Mouse (Mus musculus) liver, postnatal 0 days (tissue): Measurements from ENCODE around the gene Cpne1. TPM values are rescaled to one million over a fixed set of nuclear protein-coding genes. Genes with fewer than 3 reads are reported as not detected.
A peak's percentile ranks its signal among the peaks of the same experiment; 100 is the strongest.

Source experiments
- ATAC-seq: fragments of 200-750 bp; cut with Nextera tagmentation; 2 replicates; pipeline ENCODE4 v1.8.0; 2017; ENCODE audit warnings: mild to moderate bottlenecking, moderate library complexity
- DNase-seq: peaks from one replicate; pipeline ENCODE4 v3.0.0-alpha.2; 2016
- H3K27ac ChIP-seq: fragments of 300-500 bp; sonication (generic); 2 replicates; pipeline ENCODE4 v1.5.1; 2014; ENCODE audit warnings: antibody characterized with exemption, moderate library complexity, mild to moderate bottlenecking, low read depth
- H3K27me3 ChIP-seq: fragments of 300-500 bp; sonication (generic); 2 replicates; pipeline ENCODE4 v1.6.1; 2014; ENCODE audit warnings: low read length, control low read depth, mixed read lengths; ENCODE audit not compliant: insufficient read depth
- H3K36me3 ChIP-seq: fragments of 300-500 bp; sonication (generic); replicated peaks from 2 replicates; pipeline ENCODE4 v1.6.1; 2014; ENCODE audit warnings: mild to moderate bottlenecking, control low read depth, low read length, moderate library complexity, mixed read lengths; ENCODE audit not compliant: insufficient read depth
- H3K4me1 ChIP-seq: fragments of 300-500 bp; sonication (generic); 2 replicates; pipeline ENCODE4 v1.6.1; 2014; ENCODE audit warnings: antibody characterized with exemption, mild to moderate bottlenecking, control low read depth; ENCODE audit not compliant: insufficient read depth
- H3K4me2 ChIP-seq: fragments of 300-500 bp; sonication (generic); 2 replicates; pipeline ENCODE4 v1.6.1; 2014; ENCODE audit warnings: low read depth, mild to moderate bottlenecking, low read length, moderate library complexity, mixed read lengths
- H3K4me3 ChIP-seq: fragments of 300-500 bp; sonication (generic); 2 replicates; pipeline ENCODE4 v1.5.1; 2014; ENCODE audit warnings: low read depth, low read length
- H3K9ac ChIP-seq: fragments of 300-500 bp; sonication (generic); replicated peaks from 2 replicates; pipeline ENCODE4 v1.6.1; 2014; ENCODE audit warnings: mild to moderate bottlenecking, moderate library complexity
- H3K9me3 ChIP-seq: fragments of 300-500 bp; sonication (generic); 2 replicates; pipeline ENCODE4 v1.6.1; 2016; ENCODE audit warnings: mild to moderate bottlenecking, control low read depth, low read length, mixed read lengths
- CTCF ChIP-seq: sonication (generic); IDR thresholded peaks from 2 replicates; pipeline ENCODE4 v1.5.1; 2016; ENCODE audit warnings: antibody characterized with exemption, low read depth
- EP300 ChIP-seq: IDR thresholded peaks from 2 replicates; pipeline ENCODE4 v1.6.1; 2016; ENCODE audit warnings: antibody characterized with exemption, low read depth, mild to moderate bottlenecking
- WGBS: fragments of 180-500 bp; shearing (Covaris S2); extraction: QIAGEN DNeasy Blood & Tissue Kit; methylation state at CpG from one replicate; pipeline ENCODE4 v1.1.7; 2014; ENCODE audit not compliant: insufficient replicate concordance; 5-methylcytosine and 5-hydroxymethylcytosine counted together
- polyA plus RNA-seq: library from polyadenylated mRNA; unstranded; fragments of >200 nt; fragmentation: Nextera tagmentation; extraction: Ambion mirVana; gene quantifications from 2 replicates; pipeline ENCODE4 v1.2.1, GENCODE M21; 2015

Gene Cpne1
- polyA plus RNA-seq, result 13.4 and 16.0 TPM in 2 replicates

DNA sequence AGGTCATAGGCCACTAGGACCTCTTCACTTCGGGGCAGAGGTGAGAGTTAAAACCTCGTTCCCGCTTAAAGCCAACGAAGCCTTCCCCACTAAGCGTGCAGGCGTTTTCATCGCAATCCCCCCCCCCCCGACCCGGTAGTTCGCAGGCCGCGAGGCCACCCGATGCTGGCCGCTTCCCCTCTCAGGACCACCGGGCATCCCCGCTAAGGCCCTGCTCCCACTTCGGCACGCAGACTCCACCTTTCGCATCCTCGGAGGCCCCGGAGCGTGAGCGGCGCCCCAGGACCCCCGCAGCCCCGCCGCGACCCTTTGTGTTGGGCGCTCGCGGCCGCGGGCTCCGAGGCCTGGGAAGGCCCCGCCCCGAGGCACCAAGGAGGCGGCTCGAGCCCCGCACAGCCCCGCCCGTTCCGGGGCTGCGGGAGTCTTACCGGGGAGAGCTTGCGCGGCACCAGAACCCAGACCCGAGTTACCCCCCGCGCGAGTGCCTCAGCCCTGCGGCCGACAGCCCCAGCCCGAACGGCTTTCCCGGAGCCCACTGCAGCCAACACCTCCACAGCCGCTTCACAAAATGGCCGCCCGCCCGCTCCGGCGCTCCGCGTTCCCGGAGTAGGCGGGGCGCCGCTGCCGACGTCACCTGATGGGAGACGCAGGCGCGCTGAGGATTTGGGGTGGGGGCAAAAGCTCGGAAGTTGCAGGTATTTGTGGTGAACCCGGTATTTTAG is at the start of gene Cpne1, which contains the start of gene Rbm12:
Gene Cpne1, minus strand, starts transcription at position 608 of the 722 bp plus-strand sequence.
Gene Rbm12, minus strand, starts transcription at position 621 of the 722 bp plus-strand sequence.
- ATAC-seq (peak; percentile 92), DNase-seq (peak; percentile 94)
- no peaks in the 10 kb centered on the region for H3K27me3 ChIP-seq
- peak within 1 kb of the TSS; percentile 90 for H3K9ac ChIP-seq
- peak within 1 kb of the TSS; percentile 90 for H3K4me3 ChIP-seq
- TF ChIP-seq CTCF (no peak), EP300 (no peak; the same call in 1 of the 2 replicates)
- peaks cover 3% of the 10 kb centered on the region; the same call in 1 of the 2 replicates for H3K36me3 ChIP-seq
- H3K9me3 ChIP-seq, result no peaks in the 10 kb centered on the region
- H3K4me1 ChIP-seq, result peaks cover 15% of the 10 kb centered on the region
- H3K4me2 ChIP-seq, result peak within 1 kb of the TSS; percentile 89
- WGBS, result 1% methylated on average over 72 of the region's 74 CpGs
- H3K27ac ChIP-seq, result peak within 1 kb of the TSS; percentile 87

DNA sequence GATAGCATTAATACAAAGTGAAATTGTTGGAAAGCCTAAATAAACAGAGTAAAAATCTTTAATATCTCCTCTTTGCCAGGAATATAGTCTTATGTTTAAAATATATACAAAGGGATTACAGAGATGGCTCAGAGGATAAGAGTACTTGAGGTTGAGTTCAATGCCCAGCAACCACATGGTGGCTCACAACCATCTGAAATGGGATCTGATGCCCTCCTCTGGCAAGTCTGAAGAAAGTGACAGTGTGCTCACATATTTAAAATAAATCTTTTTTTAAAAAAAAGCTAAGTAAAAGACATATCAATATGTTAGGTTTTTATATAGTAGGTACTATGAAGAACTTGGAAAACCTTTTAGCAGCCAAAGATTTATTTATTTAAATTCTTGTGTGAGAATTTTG is 39.8 kb upstream of the Cpne1 start:
- no peaks in the 10 kb centered on the region for H3K27me3 ChIP-seq
- no peak overlapping the region for H3K27ac ChIP-seq
- no peaks in the 10 kb centered on the region for H3K9me3 ChIP-seq
- no peak for ATAC-seq
- peaks cover 81% of the 10 kb centered on the region for H3K36me3 ChIP-seq
- no peak overlapping the region for H3K9ac ChIP-seq
- no peak for DNase-seq
- TF ChIP-seq EP300 (no peak), CTCF (no peak)
- H3K4me3 ChIP-seq, result no peak overlapping the region
- H3K4me1 ChIP-seq, result no peaks in the 10 kb centered on the region; the same call in 1 of the 2 replicates
- H3K4me2 ChIP-seq, result no peak overlapping the region

DNA sequence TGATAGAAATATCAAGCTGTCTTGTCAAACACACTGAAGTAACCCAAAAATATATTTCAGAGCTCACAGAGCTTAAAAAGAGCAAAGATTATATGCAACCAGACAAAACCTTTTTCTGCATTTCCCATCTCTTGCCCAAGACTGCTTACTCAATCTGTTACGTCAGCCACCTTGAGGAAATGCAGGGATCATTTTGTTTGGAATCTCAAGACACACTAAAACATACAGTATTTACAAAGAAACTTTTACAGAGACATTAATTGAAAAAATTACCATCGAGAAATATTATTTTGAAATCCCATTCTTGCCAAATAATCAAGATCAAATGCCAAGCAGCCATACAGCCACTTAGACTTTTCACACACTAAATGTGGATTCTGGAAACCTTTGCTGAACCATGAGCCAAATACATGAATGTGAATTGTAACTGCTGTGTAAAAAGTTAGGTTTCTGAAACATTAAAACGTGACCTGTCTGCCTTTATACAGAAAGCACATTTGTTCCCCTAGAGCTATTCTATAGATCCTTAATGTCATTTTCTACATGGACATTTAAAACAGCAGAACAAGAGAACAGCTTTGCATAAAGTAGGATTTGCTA is 35.7 kb upstream of the Cpne1 start:
- no peak for DNase-seq
- no peak for ATAC-seq
- TF ChIP-seq CTCF (no peak), EP300 (no peak)
- peaks cover 53% of the 10 kb centered on the region for H3K36me3 ChIP-seq
- 80% methylated on average over 3 of the region's 3 CpGs for WGBS
- H3K9ac ChIP-seq, result no peak overlapping the region
- no peaks in the 10 kb centered on the region for H3K9me3 ChIP-seq
- H3K27me3 ChIP-seq, result no peaks in the 10 kb centered on the region
- no peak overlapping the region for H3K27ac ChIP-seq
- 0 out of 2 replicates have a peak, but pooled peaks cover 4% of the 10 kb centered on the region for H3K4me1 ChIP-seq
- H3K4me3 ChIP-seq, result no peak overlapping the region
- H3K4me2 ChIP-seq, result no peak overlapping the region

DNA sequence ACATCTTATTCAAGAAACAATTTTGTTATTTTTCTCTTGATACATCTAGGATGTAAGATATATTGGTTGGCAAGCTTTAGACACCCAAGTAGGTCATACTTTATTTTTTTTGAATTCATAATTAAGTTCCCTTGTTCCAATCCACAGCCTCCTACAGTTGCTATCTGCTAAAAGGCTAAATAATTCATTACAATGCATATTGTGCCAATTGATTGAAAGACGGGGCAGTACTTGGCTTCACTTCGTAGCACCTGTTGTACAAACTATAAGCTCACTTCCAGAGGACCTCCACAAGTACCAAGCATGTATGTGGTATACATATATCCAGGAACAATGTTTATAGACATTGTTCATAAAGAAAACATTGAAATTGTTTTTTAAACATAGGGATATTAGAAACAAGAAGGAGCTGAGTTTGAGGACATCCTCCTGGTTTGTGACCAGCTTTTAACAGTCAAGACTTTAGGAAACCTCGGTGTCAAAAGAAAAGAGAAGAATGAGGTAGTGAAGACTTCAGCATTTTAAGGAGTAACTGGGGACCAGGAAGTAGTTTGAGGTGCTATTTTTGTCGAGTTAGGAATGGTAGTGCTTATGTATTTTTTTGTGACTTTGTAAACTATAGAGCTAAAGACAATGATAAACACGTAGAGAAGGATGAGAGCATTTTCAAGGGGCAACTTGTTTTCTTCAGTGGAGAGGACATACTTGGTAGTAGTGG is 34.7 kb upstream of the Cpne1 start:
- H3K9me3 ChIP-seq, result no peaks in the 10 kb centered on the region

DNA sequence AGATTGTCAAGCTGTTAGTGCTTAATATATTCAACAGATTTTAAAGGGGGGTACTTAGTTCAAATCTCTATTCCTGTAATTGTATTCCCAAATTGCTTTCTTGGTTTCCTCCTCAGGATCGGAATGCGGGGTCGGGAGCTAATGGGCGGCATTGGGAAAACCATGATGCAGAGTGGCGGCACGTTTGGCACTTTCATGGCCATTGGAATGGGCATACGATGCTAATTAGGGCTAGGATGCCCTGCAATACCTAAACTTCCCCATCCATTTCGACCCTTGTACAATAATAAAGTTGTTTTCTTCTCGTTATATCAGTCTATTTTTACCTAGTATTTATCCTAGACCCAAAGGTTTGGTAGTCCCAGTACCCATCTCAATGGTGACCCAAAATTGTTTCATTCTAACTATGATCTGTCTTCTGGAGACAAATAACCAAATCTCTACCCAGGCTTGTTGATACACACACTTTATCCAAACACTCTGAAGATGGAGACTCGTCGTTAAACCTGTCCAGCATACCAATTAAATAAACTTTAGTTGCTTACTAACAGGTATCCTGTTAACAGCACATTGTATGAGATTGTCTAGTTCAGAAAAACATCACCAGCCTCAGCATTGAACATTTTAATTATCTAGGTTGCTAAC is 33.8 kb upstream of the Cpne1 start:
- DNase-seq, result no peak
- Histone ChIP-seq H3K9ac (no peak overlapping the region), H3K4me2 (peak overlapping the region; percentile 88)

More for the DNA sequence above, 34.7 kb upstream of the Cpne1 start:
- H3K27ac ChIP-seq, result no peak overlapping the region
- H3K36me3 ChIP-seq, result peaks cover 54% of the 10 kb centered on the region
- no peak for TF ChIP-seq EP300
- TF ChIP-seq CTCF, result no peak
- no peak overlapping the region for H3K4me3 ChIP-seq
- H3K27me3 ChIP-seq, result no peaks in the 10 kb centered on the region
- 0 out of 2 replicates have a peak, but pooled peaks cover 4% of the 10 kb centered on the region for H3K4me1 ChIP-seq
- no peak overlapping the region for H3K4me2 ChIP-seq
- no peak for ATAC-seq
- 61% methylated on average over 5 of the region's 5 CpGs for WGBS
- no peak overlapping the region for H3K9ac ChIP-seq
- DNase-seq, result no peak

More for the DNA sequence above, 33.8 kb upstream of the Cpne1 start:
- Histone ChIP-seq H3K4me1 (0 out of 2 replicates have a peak, but pooled peaks cover 4% of the 10 kb centered on the region), H3K36me3 (peaks cover 48% of the 10 kb centered on the region), H3K27ac (no peak overlapping the region), H3K9me3 (no peaks in the 10 kb centered on the region), H3K27me3 (no peaks in the 10 kb centered on the region), H3K4me3 (no peak overlapping the region)
- ATAC-seq, result no peak
- TF ChIP-seq CTCF (no peak), EP300 (no peak)
- WGBS, result 60% methylated on average over 11 of the region's 11 CpGs
